Mouse (Mus musculus) layer of hippocampus, postnatal 10 days (tissue): ENCODE measurements around the gene Zmym6. TPM values are rescaled to one million over a fixed set of nuclear protein-coding genes. Genes with fewer than 3 reads are reported as not detected.

Experiments
- total RNA-seq, 2 experiments: library from RNA; stranded (reverse); gene quantifications; 2 replicates each; pipeline ENCODE4 v1.2.3; 2021

Zmym6 gene
- total RNA-seq, 2 experiments from 2014 or later = 30.5 to 31.8 TPM

Other genes starting within 250 kb of the Zmym6 start
- 10 to 100 TPM; 53.6 to 55.4 TPM for gene Zmym4, start 109.2 kb upstream of the Zmym6 start, total RNA-seq
- gene Sfpq, start 56.1 kb upstream of the Zmym6 start, total RNA-seq = 100 to 1,000 TPM; 341 to 376 TPM
- 10 to 100 TPM; 12.5 to 13.9 TPM for gene Zmym1, start 16.2 kb upstream of the Zmym6 start, total RNA-seq
- 1 to 10 TPM; 3.0 to 3.7 TPM for gene Tmem35b, start 46.3 kb downstream of the Zmym6 start, total RNA-seq
- gene Dlgap3, start 91.8 kb downstream of the Zmym6 start, total RNA-seq = 100 to 1,000 TPM; 218 to 228 TPM
- gene Smim12, start 166.4 kb downstream of the Zmym6 start, total RNA-seq = 10 to 100 TPM; 41.1 to 45.5 TPM
- 10 to 100 TPM; 10.7 to 11.1 TPM for gene Gja4, start 236.7 kb downstream of the Zmym6 start, total RNA-seq